Mouse (Mus musculus): ENCODE results near the gene Gm21767.
"Not testable (repeated sequence)": the region's sequence is repeated elsewhere in the genome, so short reads cannot be mapped to it uniquely, and the experiment has no call there.

Gene Gm21767

DNA sequence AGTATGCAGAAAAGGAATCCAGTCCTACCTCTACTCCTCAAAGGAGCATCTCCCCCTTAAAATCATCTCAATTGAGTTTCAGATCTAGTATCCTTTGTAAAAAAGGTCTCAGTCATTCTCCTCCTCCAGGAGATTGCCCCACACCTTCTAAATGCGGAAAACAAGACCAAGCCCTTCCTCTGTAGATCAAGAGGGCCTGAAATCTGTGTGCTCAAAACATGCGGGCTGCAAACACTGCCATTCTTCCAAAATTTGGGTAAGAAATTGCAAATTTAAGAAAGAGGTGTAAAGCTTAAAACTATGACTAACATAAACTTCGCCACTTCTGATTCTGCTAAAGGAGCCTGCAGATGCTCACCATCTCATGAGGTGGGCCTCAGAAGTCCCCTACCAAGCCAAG is at the start of gene Gm21767:
TSS of gene Gm21767 (plus strand) at position 301 of the 400 bp plus-strand sequence.
- not testable (repeated sequence) for DNase-seq (ENCODE audit: low spot score)
